Mouse (Mus musculus) liver, embryonic 14.5 days (tissue): ENCODE data around the gene T.
A peak's percentile ranks its signal among the peaks of the same experiment; 100 is the strongest.

Experiments used
- CTCF ChIP-seq: IDR thresholded peaks from 2 replicates; pipeline ENCODE4 v1.5.1; 2016; ENCODE audit warnings: antibody characterized with exemption, low read depth, control low read depth
- EP300 ChIP-seq: IDR thresholded peaks from 2 replicates; pipeline ENCODE4 v1.6.1; 2016; ENCODE audit warnings: antibody characterized with exemption, low read depth

DNA sequence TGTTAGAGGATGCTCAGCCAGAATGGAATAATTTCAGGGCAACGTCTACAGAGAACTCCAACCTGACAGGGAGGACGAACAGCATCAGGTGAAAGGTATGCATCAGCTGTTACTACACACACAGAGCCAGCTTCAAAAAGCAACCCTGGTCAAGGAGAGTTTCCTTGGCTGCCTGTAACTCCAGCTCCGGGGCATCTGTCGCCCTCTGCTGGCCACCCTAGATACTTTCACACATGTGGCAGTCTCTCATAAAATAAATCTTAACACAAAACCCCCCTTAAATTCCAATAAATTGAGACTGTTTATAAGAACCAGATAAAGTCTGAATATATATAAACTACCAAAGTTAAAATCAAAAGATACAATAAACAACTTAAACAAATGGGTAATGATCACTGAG lies 27.3 kb downstream of the T start:
- TF ChIP-seq CTCF (peak; percentile 75), EP300 (no peak)
